Mouse (Mus musculus) adrenal gland, postnatal 36 days (tissue): ENCODE data around the gene Abcg2. TPM values are rescaled to one million over a fixed set of nuclear protein-coding genes. Genes with fewer than 3 reads are reported as not detected.

Experiments used
- DNase-seq, 2 experiments: peaks; one replicate each; pipeline ENCODE4 v3.0.0; 2021; ENCODE audit warnings: mixed read lengths in 1 of 2
- total RNA-seq, 2 experiments: library from RNA; stranded (reverse); gene quantifications; 2 replicates each; pipeline ENCODE4 v1.2.3; 2021

Gene Abcg2
- total RNA-seq, 2 experiments from 2014 or later, result 26.9 to 36.5 TPM

- no peak for DNase-seq
Observed at GRCm38 (mm10) chr6:58638566-58638965, 54.2 kb downstream of the Abcg2 start.

GRCm38 (mm10) chr6:58639391-58639790 is 55.1 kb downstream of the Abcg2 start:
- DNase-seq, result no peak

DNA sequence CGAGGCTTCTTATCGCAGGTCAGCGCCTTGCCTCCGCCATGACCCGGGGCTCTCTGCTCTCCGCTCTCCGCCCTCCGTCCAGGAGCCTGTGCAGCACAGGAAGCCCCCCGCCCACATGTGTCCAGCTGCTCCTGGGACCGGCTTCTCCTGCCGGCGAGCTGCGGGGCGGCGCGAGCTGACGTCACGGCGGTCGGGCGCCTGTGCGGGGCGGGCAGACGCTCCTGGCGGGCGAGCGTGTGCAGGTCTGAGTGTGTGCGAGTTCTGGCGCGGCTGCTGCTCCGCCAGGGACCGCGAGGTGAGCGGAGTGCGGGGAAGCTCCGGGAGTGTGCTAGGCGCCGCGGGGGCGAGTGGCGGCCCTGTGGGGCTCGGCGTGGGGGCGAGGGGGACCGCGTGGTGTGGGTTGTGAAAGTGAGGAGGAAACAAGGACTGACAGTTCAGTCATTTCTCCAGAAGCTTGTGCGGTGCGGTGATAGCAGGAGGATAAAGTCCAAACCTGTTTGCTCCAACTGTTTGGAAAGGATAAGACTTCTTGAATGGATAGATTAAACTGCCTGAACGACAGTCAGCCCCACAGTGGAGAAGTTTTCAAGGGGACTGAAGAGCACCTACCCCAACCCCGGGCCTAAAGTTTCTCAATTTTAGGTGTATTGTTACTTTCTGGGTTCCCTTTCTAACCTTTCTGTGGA is 56.2 kb downstream of the Abcg2 start:
- DNase-seq, result peak; percentile 87 to 90

- no peak for DNase-seq
Observed at GRCm38 (mm10) chr6:58641056-58641799, 56.9 kb downstream of the Abcg2 start.

GRCm38 (mm10) chr6:58642191-58642590 is 57.9 kb downstream of the Abcg2 start:
- DNase-seq, result no peak

- DNase-seq, result no peak
Observed at GRCm38 (mm10) chr6:58644586-58644985, 60.3 kb downstream of the Abcg2 start.

DNA sequence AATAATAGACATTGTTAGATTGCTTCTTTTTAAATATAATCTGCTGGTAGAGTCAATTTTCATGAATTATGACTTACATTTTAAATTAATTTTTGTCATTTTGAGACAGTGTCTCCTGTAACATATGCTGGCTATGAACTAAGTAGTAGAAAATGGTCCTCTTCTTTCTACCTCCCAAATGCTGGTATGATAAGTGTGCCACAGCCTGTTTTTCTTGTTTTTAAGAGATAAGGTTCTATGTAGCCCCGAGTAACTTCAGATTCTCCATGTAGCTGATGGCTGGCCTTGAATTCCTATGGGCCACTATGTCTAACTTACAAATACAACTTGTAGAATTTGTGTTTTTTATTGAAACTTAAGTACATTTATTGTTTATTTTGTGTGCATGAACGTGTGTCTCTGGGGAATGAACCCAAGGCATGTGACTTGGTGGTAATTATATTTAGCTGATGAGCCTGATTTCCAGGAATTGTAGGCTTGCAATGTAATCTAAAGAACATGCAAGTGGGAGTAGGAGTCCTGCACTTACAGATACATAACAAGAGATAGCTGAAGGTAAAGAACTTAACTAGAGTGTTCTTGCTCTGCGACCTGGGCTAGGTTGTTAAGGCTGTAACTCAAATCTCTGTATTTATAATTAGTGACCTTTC is 63.9 kb downstream of the Abcg2 start:
- no peak for DNase-seq

DNA sequence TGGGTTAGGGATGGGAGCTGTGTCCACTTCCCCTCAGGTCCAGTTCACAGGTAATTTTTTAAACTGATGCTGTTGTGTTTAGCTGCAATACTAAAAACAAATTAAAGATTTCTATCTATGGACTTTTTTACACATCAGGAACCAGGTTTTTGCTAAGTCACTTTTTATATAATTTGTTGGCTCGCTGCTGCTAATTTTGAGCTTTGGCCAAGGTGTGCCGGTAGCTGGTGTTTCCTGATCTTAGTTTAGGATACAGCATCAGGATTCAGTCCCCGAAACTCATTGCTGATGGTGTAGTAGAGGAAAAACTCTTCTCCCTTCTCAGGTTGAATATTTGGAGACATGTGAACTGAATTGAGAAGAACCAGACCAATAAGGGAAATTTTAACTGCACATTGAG is 65.8 kb downstream of the Abcg2 start:
- no peak for DNase-seq

- no peak for DNase-seq
Observed at GRCm38 (mm10) chr6:58651038-58651437, 66.7 kb downstream of the Abcg2 start.

DNA sequence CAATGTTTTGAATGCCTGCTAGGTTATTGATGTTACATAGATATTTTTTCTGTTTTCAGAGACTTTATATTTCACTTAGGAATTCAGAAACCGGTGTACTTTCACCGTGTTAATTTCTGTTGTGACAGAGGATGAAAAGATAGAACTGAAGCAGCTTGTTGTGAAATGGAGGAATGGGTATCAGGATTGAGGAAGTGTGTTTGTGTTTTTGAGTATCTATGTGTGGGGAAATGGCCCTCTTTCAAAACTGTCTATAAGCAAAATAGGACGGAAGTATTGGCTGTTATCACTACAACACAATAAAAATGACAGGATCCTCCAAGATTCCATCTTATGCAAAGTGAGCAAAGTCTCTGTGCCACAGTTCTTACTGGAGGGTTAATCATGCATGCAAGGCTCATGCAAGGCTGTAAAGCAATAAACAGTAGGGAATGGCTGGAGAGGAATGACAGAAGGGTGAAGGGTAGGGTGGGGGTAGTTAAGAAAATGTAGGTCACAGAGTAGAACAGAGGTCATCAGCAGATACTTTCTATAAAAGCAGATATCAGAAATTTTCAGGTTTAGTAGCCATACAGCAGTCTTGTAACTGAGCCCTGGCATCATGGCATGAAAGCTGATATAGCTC is 76.7 kb downstream of the Abcg2 start:
- DNase-seq, result no peak

DNA sequence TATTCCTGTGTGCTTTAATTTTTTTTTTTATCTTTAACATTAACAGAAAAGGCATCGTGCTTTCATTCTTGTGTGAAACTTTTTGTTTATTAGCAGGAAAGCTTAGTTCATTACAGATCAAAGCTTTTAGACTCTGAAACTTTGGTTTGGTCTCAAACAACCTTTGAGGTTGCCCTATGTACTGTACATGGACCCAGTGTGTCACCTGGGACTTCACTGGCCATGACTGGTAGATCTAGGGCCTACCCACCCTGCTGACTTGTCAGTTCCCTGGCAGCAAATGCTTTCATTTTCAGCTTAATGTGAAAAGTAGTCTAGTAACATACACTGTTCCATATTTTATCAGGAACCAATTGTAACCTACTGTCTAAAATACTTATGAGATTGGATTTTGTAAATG is 93.5 kb downstream of the Abcg2 start:
- DNase-seq, result no peak

- DNase-seq, result no peak
Observed at GRCm38 (mm10) chr6:58678530-58678929, 94.2 kb downstream of the Abcg2 start.

DNA sequence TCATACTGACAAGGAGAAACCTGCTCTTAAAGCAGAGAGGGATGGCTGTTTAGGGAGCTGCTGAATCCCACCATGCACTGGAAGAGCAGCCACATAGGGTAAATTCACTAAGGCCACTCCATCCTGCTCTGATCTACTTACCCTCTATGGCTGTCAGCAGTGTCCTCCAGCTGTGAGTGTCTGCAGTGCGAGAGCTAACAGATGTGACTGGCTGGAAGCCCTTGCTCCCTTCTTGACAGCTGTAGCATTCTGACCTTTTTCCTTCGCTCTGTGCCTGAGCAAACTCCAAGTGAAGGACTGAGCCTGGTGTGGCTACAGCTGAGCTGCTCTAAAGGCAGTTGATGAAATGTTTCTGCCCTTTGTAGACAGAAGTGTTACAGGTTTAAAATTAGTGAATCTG is 107.3 kb downstream of the Abcg2 start:
- no peak for DNase-seq

- no peak for DNase-seq
Observed at GRCm38 (mm10) chr6:58694257-58694656, 109.9 kb downstream of the Abcg2 start.

DNA sequence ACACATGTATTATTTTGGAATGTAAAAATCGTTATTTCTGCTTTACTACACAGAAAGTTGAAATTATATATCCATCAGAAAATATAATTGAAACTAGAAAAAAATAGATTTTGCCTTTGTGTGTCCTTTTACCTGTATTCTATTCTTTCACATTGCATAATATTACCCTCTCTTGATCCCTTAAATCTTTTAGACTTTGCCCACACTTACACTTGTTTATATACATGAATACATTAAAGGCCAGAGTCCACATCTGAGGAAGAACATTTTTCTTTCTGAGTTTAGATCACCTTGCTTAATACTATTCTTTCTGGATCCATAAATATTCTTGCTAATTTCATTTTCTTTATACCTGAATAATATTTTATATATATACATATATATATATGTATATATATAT is 110.4 kb downstream of the Abcg2 start:
- DNase-seq, result no peak

GRCm38 (mm10) chr6:58710369-58710768 is 126.0 kb downstream of the Abcg2 start:
- no peak for DNase-seq

- DNase-seq, result no peak
Observed at GRCm38 (mm10) chr6:58711909-58712308, 127.6 kb downstream of the Abcg2 start.

GRCm38 (mm10) chr6:58733851-58734250 is 149.5 kb downstream of the Abcg2 start:
- DNase-seq, result no peak

GRCm38 (mm10) chr6:58735090-58735489 is 150.8 kb downstream of the Abcg2 start:
- peak in 1 of 2 experiments; percentile 18 for DNase-seq
